Mouse (Mus musculus) liver, postnatal 0 days (tissue): ENCODE data around the gene Dna2.

ENCODE experiments used
- CTCF ChIP-seq: sonication (generic); IDR thresholded peaks from 2 replicates; pipeline ENCODE4 v1.5.1; 2016; ENCODE audit warnings: antibody characterized with exemption, low read depth
- EP300 ChIP-seq: IDR thresholded peaks from 2 replicates; pipeline ENCODE4 v1.6.1; 2016; ENCODE audit warnings: antibody characterized with exemption, low read depth, mild to moderate bottlenecking

DNA sequence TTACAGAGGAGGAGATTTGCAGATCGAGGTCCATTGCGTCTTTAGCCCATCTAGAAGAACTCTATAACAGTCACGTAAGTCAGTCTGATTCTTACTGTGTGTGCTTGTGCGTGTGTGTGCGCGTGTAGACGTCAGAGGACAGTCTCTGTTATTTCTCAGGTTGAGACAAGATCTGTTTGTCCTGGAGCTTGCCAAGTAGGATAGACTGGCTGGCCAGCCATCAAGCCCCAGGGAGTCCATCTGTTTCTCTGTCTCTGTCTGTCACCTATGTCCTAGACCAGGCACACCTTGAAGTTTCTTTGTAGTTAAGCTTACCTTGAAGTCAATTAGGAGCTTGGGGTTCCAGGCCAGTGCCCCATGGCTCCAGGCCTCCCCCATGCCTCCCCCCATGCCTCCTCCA lies 17.1 kb downstream of the Dna2 start:
- no peak for TF ChIP-seq CTCF
- no peak for TF ChIP-seq EP300
